Mouse (Mus musculus): Measurements from ENCODE around the gene Clcn7. TPM values are rescaled to one million over a fixed set of nuclear protein-coding genes. Genes with fewer than 3 reads are reported as not detected.

Gene Clcn7
- polyA plus RNA-seq, 1 experiment: 35.8 TPM

DNA sequence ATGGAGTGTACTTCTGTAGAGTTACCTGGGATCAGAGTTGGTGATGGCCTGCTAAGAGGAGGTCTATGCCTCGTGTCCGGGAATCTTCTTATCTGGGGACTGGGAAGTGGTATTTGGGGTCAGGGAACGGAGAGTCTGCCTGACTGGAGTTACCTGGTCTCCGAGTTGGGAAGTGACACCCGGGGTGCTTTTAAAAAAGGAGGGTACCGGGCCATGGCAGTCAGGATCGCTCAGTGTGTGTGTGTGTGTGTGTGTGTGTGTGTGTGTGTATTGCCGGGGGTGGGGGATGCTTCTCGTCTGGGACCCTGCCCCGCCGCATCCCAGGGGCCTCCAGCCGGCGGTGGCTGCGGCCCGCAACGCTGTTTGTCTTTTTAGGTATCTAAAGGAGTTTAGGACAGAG is 55.9 kb downstream of the Clcn7 start:
- TF ChIP-seq CTCF (IDR thresholded peaks at IDR 0.05; ENCODE audit: borderline replicate concordance, insufficient read depth, low read length) (no peak), POLR2A (IDR thresholded peaks at IDR 0.05; ENCODE audit: low read depth, low read length) (no peak)
- Histone ChIP-seq H3K4me1 (ENCODE audit: control insufficient read depth, insufficient read depth, low read length) (peaks cover 4% of the 10 kb centered on the region; the same call in 1 of the 2 replicates), H3K4me3 (ENCODE audit: insufficient read depth, low read length) (peak overlapping the region; percentile 74), H3K27ac (ENCODE audit: insufficient read depth, low read length) (no peak overlapping the region)

DNA sequence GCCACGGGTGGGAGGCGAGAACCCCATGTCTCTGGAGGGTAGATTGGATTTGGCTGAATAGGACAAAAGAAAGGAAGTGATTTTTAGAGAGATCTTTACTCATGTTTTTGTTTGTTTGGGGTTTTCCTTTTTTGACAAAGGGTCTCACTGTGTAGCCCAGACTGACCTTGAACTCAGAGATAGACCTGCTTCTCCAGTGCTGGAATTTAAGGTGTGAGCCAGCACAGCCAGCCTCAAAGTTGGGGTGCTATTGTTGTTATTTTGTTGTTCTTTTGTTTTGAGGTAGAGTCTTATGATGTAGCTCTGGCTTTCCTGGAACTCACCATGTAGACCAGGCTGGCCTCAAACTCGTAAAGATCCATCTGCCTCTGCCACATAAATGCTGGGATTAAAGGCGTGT is 69.2 kb downstream of the Clcn7 start:
- TF ChIP-seq POLR2A (IDR thresholded peaks at IDR 0.05; ENCODE audit: low read depth, low read length) (no peak), CTCF (IDR thresholded peaks at IDR 0.05; ENCODE audit: borderline replicate concordance, insufficient read depth, low read length) (no peak)
- Histone ChIP-seq H3K4me3 (ENCODE audit: insufficient read depth, low read length) (no peak overlapping the region), H3K4me1 (ENCODE audit: control insufficient read depth, insufficient read depth, low read length) (no peaks in the 10 kb centered on the region), H3K27ac (ENCODE audit: insufficient read depth, low read length) (no peak overlapping the region)

DNA sequence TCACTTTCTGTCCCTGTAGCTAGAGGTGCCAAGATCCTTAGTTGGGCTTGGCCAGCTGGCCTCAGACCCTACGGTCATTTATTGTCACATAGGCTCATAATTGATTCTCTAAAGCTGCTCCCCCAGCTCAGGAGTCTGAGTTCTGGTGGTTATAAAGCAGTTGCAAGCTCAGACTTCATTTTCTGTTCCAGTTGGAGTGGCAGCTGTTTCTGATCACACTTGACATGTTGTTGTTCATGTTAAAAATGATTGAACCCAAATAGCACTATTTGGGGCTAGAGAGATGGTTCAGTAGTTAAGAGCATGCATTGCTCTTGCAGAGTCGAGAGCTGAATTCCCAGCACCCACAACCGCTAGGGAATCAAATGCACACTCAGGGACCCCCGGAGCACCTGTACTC is 76.8 kb downstream of the Clcn7 start:
- H3K27ac ChIP-seq (ENCODE audit: insufficient read depth, low read length): no peak overlapping the region
- TF ChIP-seq POLR2A (IDR thresholded peaks at IDR 0.05; ENCODE audit: low read depth, low read length): no peak
- no peak for TF ChIP-seq CTCF (IDR thresholded peaks at IDR 0.05; ENCODE audit: borderline replicate concordance, insufficient read depth, low read length)
- no peaks in the 10 kb centered on the region for H3K4me1 ChIP-seq (ENCODE audit: control insufficient read depth, insufficient read depth, low read length)
- H3K4me3 ChIP-seq (ENCODE audit: insufficient read depth, low read length): no peak overlapping the region

GRCm38 (mm10) chr17:25210680-25211466 is 77.7 kb downstream of the Clcn7 start:
- H3K27ac ChIP-seq (ENCODE audit: insufficient read depth, low read length): no peak overlapping the region

DNA sequence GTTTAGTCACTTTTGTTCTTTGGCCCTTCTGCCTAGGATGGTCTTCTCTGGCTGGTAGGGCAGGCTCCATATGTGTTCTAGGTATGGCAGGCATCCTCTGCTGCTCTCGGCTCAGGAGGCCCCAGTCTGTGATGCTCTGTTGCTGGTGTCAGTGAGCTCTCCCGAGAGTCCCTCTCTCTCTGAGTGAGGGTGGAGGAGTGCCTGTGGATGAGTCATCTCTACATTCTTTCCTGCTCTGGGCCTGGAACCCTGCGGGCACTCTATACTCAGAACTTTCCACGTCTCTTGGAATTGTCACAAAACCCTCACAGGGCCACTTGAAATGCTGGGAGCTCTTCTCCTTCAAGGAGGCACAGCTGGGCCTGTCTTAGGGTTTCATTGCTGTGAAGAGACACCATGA is 78.5 kb downstream of the Clcn7 start:
- Histone ChIP-seq H3K4me1 (ENCODE audit: control insufficient read depth, insufficient read depth, low read length) (no peaks in the 10 kb centered on the region), H3K4me3 (ENCODE audit: insufficient read depth, low read length) (no peak overlapping the region), H3K27ac (ENCODE audit: insufficient read depth, low read length) (no peak overlapping the region)
- no peak for TF ChIP-seq POLR2A (IDR thresholded peaks at IDR 0.05; ENCODE audit: low read depth, low read length)
- no peak for TF ChIP-seq CTCF (IDR thresholded peaks at IDR 0.05; ENCODE audit: borderline replicate concordance, insufficient read depth, low read length)

More at GRCm38 (mm10) chr17:25210680-25211466, 77.7 kb downstream of the Clcn7 start:
- TF ChIP-seq CTCF (IDR thresholded peaks at IDR 0.05; ENCODE audit: borderline replicate concordance, insufficient read depth, low read length) (no peak), POLR2A (IDR thresholded peaks at IDR 0.05; ENCODE audit: low read depth, low read length) (no peak)
- no peaks in the 10 kb centered on the region for H3K4me1 ChIP-seq (ENCODE audit: control insufficient read depth, insufficient read depth, low read length)
- no peak overlapping the region for H3K4me3 ChIP-seq (ENCODE audit: insufficient read depth, low read length)

Other genes with a start within 250 kb of the Clcn7 start
- 22.2 and 25.6 TPM in 2 replicates for gene Nubp2, start 247.0 kb upstream of the Clcn7 start, polyA plus RNA-seq (2011; ENCODE audit: insufficient read length, low read depth, missing spikeins)
- 15.5 and 17.4 TPM in 2 replicates for gene Spsb3, start 246.7 kb upstream of the Clcn7 start, polyA plus RNA-seq (2011; ENCODE audit: insufficient read length, low read depth, missing spikeins)
- 12.4 and 14.7 TPM in 2 replicates for gene Eme2, start 238.3 kb upstream of the Clcn7 start, polyA plus RNA-seq (2011; ENCODE audit: insufficient read length, low read depth, missing spikeins)
- gene Mrps34, start 238.3 kb upstream of the Clcn7 start, polyA plus RNA-seq (2011; ENCODE audit: insufficient read length, low read depth, missing spikeins): 25.5 and 28.7 TPM in 2 replicates
- 2.7 and 4.7 TPM in 2 replicates for gene Nme3, start 236.9 kb upstream of the Clcn7 start, polyA plus RNA-seq (2011; ENCODE audit: insufficient read length, low read depth, missing spikeins)
- gene Mapk8ip3, start 196.4 kb upstream of the Clcn7 start, polyA plus RNA-seq (2011; ENCODE audit: insufficient read length, low read depth, missing spikeins): 61.9 and 72.0 TPM in 2 replicates
- 90.5 and 109 TPM in 2 replicates for gene Jpt2, start 172.7 kb upstream of the Clcn7 start, polyA plus RNA-seq (2011; ENCODE audit: insufficient read length, low read depth, missing spikeins)
- 14.3 and 14.5 TPM in 2 replicates for gene Cramp1l, start 117.6 kb upstream of the Clcn7 start, polyA plus RNA-seq (2011; ENCODE audit: insufficient read length, low read depth, missing spikeins)
- 13.1 and 17.8 TPM in 2 replicates for gene Ift140, start 117.3 kb upstream of the Clcn7 start, polyA plus RNA-seq (2011; ENCODE audit: insufficient read length, low read depth, missing spikeins)
- 0.63 and 1.0 TPM in 2 replicates for gene Tmem204, start 49.8 kb upstream of the Clcn7 start, polyA plus RNA-seq (2011; ENCODE audit: insufficient read length, low read depth, missing spikeins)
- gene Telo2, start 17.4 kb upstream of the Clcn7 start, polyA plus RNA-seq (2011; ENCODE audit: insufficient read length, low read depth, missing spikeins): 9.5 and 18.7 TPM in 2 replicates
- not detected in 2 replicates for gene Ptx4, start 12.6 kb upstream of the Clcn7 start, polyA plus RNA-seq (2011; ENCODE audit: insufficient read length, low read depth, missing spikeins)
- gene Ccdc154, start 29.1 kb downstream of the Clcn7 start, polyA plus RNA-seq (2011; ENCODE audit: insufficient read length, low read depth, missing spikeins): 0.20 and 0.21 TPM in 2 replicates
- not detected in 2 replicates for gene Gm38655, start 42.1 kb downstream of the Clcn7 start, polyA plus RNA-seq (2011; ENCODE audit: insufficient read length, low read depth, missing spikeins)
- 12.3 and 12.6 TPM in 2 replicates for gene BC003965, start 51.2 kb downstream of the Clcn7 start, polyA plus RNA-seq (2011; ENCODE audit: insufficient read length, low read depth, missing spikeins)
- 10.1 and 12.3 TPM in 2 replicates for gene Unkl, start 55.0 kb downstream of the Clcn7 start, polyA plus RNA-seq (2011; ENCODE audit: insufficient read length, low read depth, missing spikeins)
- gene Gnptg, start 106.7 kb downstream of the Clcn7 start, polyA plus RNA-seq (2011; ENCODE audit: insufficient read length, low read depth, missing spikeins): 13.9 and 16.1 TPM in 2 replicates
- gene Tsr3, start 106.8 kb downstream of the Clcn7 start, polyA plus RNA-seq (2011; ENCODE audit: insufficient read length, low read depth, missing spikeins): 17.9 and 19.8 TPM in 2 replicates
- not detected in 2 replicates for gene Baiap3, start 123.0 kb downstream of the Clcn7 start, polyA plus RNA-seq (2011; ENCODE audit: insufficient read length, low read depth, missing spikeins)
- gene Ube2i, start 141.2 kb downstream of the Clcn7 start, polyA plus RNA-seq (2011; ENCODE audit: insufficient read length, low read depth, missing spikeins): 296 and 315 TPM in 2 replicates
- not detected in 2 replicates for gene Prss34, start 165.0 kb downstream of the Clcn7 start, polyA plus RNA-seq (2011; ENCODE audit: insufficient read length, low read depth, missing spikeins)
- gene Prss28, start 175.3 kb downstream of the Clcn7 start, polyA plus RNA-seq (2011; ENCODE audit: insufficient read length, low read depth, missing spikeins): not detected in 2 replicates
- not detected in 2 replicates for gene Prss29, start 185.3 kb downstream of the Clcn7 start, polyA plus RNA-seq (2011; ENCODE audit: insufficient read length, low read depth, missing spikeins)
- gene Tpsab1, start 212.2 kb downstream of the Clcn7 start, polyA plus RNA-seq (2011; ENCODE audit: insufficient read length, low read depth, missing spikeins): not detected in 2 replicates
- gene Tpsb2, start 232.9 kb downstream of the Clcn7 start, polyA plus RNA-seq (2011; ENCODE audit: insufficient read length, low read depth, missing spikeins): not detected in 2 replicates
- 0.91 TPM in 1 of 2 replicates, not detected in the other for gene Tpsg1, start 235.9 kb downstream of the Clcn7 start, polyA plus RNA-seq (2011; ENCODE audit: insufficient read length, low read depth, missing spikeins)

Measured in embryonic fibroblast, embryonic 13.5 days (primary cell).